Mouse (Mus musculus) CH12.LX (cell line): ENCODE measurements at regions not wholly inside any gene's neighbourhood (a gene's known extent, or its start where the extent isn't known, plus 50 kb on each side); places are given as distances from the start of the nearest gene placed in this dataset.

ENCODE experiments used
- CTCF ChIP-seq, 2 experiments: IDR thresholded peaks in 1 of 2; conservative IDR thresholded peaks in 1 of 2; 2 replicates each; pipeline ENCODE4 v1.5.1; 2011 to 2012; ENCODE audit warnings: low read depth in 2 of 2, low read length in 2 of 2, improper control_type of control experiment in 1 of 2, inconsistent platforms in 1 of 2, mild to moderate bottlenecking in 1 of 2, moderate library complexity in 1 of 2
- PAX5 ChIP-seq: IDR thresholded peaks from 2 replicates; pipeline ENCODE4 v1.6.1; 2012; ENCODE audit warnings: low read length, inconsistent platforms, mixed read lengths
- POLR2A ChIP-seq: IDR thresholded peaks from 2 replicates; pipeline ENCODE4 v1.6.1; 2011; ENCODE audit warnings: low read depth, mild to moderate bottlenecking, improper control_type of control experiment, low read length
- ZC3H11A ChIP-seq: IDR thresholded peaks from 2 replicates; pipeline ENCODE4 v1.6.1; 2012; ENCODE audit warnings: low read depth, mild to moderate bottlenecking, inconsistent platforms, low read length, improper control_type of control experiment

DNA sequence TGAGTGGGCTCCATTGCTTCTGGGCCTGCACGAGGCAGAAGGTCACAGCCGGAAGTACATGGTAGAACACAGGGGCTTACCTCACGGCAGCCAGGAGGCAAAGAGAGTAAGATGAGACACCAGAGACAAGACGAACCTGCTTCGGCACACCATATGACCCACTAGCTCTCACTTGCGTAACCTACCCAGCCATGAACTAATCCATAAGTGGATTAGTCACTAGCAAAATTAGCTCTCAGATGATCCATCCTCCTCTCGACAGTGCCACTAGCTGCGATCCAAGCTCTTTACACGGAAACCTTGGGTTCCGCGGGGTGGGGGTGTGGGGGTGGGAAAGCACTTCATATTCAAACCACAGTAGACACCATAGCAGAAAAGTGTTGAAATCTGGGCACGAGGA lies 79.0 kb downstream of the Cd2 start:
- no peak for TF ChIP-seq POLR2A
- TF ChIP-seq CTCF (conservative IDR thresholded peaks at IDR 0.05 in 1 of 2, IDR thresholded peaks at IDR 0.05 in 1 of 2; ENCODE audit: low read depth in 2 of 2, low read length in 2 of 2): no peak
- no peak for TF ChIP-seq ZC3H11A
- no peak for TF ChIP-seq PAX5
